Mouse (Mus musculus): ENCODE measurements around the gene Vmn1r42.

DNA sequence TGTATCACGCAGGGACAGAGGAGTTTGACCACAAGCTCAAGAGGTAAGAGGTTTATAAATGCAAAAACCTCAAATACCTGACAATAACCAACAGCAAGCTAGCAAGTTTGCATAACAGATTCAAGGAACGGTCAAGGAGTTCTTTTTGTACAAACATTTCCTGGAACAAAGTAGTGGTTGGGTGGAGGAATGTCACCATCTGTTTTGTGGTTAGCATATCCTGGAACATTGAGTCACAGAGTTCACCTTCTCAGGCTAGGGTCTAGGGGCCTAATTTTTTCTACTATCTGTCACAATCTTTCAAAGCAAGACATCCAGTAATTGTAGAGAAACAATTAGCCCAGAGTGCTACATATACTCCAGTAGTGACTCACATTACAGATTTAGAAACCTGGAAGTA, 8.9 kb downstream of the Vmn1r42 start:
- TF ChIP-seq CTCF (IDR thresholded peaks at IDR 0.05; ENCODE audit: low read depth, low read length) (no peak), POLR2A (IDR thresholded peaks at IDR 0.05; ENCODE audit: borderline replicate concordance, low read depth, low read length) (no peak)

All from bone marrow macrophage, adult 2 months (primary cell).